Mouse (Mus musculus) gastrocnemius, postnatal 10 days (tissue): Measurements from ENCODE around the gene Eci2. TPM values are rescaled to one million over a fixed set of nuclear protein-coding genes. Genes with fewer than 3 reads are reported as not detected.
"Not testable (repeated sequence)": the region's sequence is repeated elsewhere in the genome, so short reads cannot be mapped to it uniquely, and the experiment has no call there.

Source experiments
- DNase-seq: peaks from one replicate; pipeline ENCODE4 v3.0.0; 2021; ENCODE audit warnings: mixed read lengths
- long read RNA-seq, 2 experiments: library from polyadenylated mRNA; stranded (forward); transcript quantifications; one replicate each; pipeline ENCODE4 v2.0.0; 2021
- total RNA-seq, 2 experiments: library from RNA; stranded (reverse); gene quantifications; 2 replicates each; pipeline ENCODE4 v1.2.3; 2021

Gene Eci2
- total RNA-seq = 100 to 1,000 TPM; 126 to 128 TPM
- long read RNA-seq, experiment 1, transcript Eci2-211 (10 exons, 1,426 nt) = major isoform, 65 of 157 reads
- long read RNA-seq, experiment 1, transcript Eci2-213 (10 exons, 1,414 nt) = minor isoform, 15 of 157 reads
- long read RNA-seq, experiment 1, transcript Eci2-201 (10 exons, 1,746 nt) = minor isoform, 29 of 157 reads
- long read RNA-seq, experiment 1, partial matches to known transcripts = 2 of 157 reads
- long read RNA-seq, experiment 1, other reads (novel, unspliced or antisense) = 46 of 157 reads
- long read RNA-seq, experiment 2, transcript Eci2-211 (10 exons, 1,426 nt) = major isoform, 73 of 195 reads
- long read RNA-seq, experiment 2, transcript Eci2-213 (10 exons, 1,414 nt) = minor isoform, 18 of 195 reads
- long read RNA-seq, experiment 2, transcript Eci2-201 (10 exons, 1,746 nt) = minor isoform, 43 of 195 reads
- long read RNA-seq, experiment 2, partial matches to known transcripts = 4 of 195 reads
- long read RNA-seq, experiment 2, other reads (novel, unspliced or antisense) = 57 of 195 reads

- peak; percentile 20 for DNase-seq
These were observed at the start of gene Eci2 for GRCm38 (mm10) chr13:35026879-35027278. TSS of gene Eci2 (minus strand) at chr13:35027096.

GRCm38 (mm10) chr13:35074862-35075261 is 48.0 kb upstream of the Eci2 start:
- DNase-seq = no peak

- no peak for DNase-seq
These were observed 43.9 kb upstream of the Eci2 start for GRCm38 (mm10) chr13:35070485-35071472.

- no peak for DNase-seq
These were observed 40.2 kb upstream of the Eci2 start for GRCm38 (mm10) chr13:35067084-35067483.

- no peak for DNase-seq
These were observed 39.1 kb upstream of the Eci2 start for GRCm38 (mm10) chr13:35066033-35066432.

- no peak for DNase-seq
These were observed 37.5 kb upstream of the Eci2 start for GRCm38 (mm10) chr13:35064381-35064780.

GRCm38 (mm10) chr13:35058145-35058544 is 31.2 kb upstream of the Eci2 start:
- DNase-seq = no peak

GRCm38 (mm10) chr13:35036486-35036885 is 9.6 kb upstream of the Eci2 start:
- DNase-seq = no peak

GRCm38 (mm10) chr13:35035731-35036130 is 8.8 kb upstream of the Eci2 start:
- DNase-seq = no peak

GRCm38 (mm10) chr13:35033571-35033970 is 6.7 kb upstream of the Eci2 start:
- DNase-seq = no peak

GRCm38 (mm10) chr13:35031684-35032082 is 4.8 kb upstream of the Eci2 start:
- DNase-seq = no peak

GRCm38 (mm10) chr13:35030979-35031683 is 4.2 kb upstream of the Eci2 start:
- DNase-seq = no peak

- DNase-seq = no peak
These were observed 1.5 kb upstream of the Eci2 start for GRCm38 (mm10) chr13:35028365-35028764.

GRCm38 (mm10) chr13:35023401-35023800 is 3.5 kb downstream of the Eci2 start:
- DNase-seq = not testable (repeated sequence)

- DNase-seq = no peak
These were observed 6.5 kb downstream of the Eci2 start for GRCm38 (mm10) chr13:35020383-35020782.

GRCm38 (mm10) chr13:35018866-35019536 is 7.9 kb downstream of the Eci2 start:
- no peak for DNase-seq

- DNase-seq = no peak
These were observed 9.5 kb downstream of the Eci2 start for GRCm38 (mm10) chr13:35017392-35017791.

GRCm38 (mm10) chr13:35016067-35016466 is 10.8 kb downstream of the Eci2 start:
- no peak for DNase-seq

- DNase-seq = peak; percentile 12
These were observed 31.0 kb downstream of the Eci2 start for GRCm38 (mm10) chr13:34995925-34996324.

- peak; percentile 96 for DNase-seq
These were observed 32.7 kb downstream of the Eci2 start for GRCm38 (mm10) chr13:34993983-34994811.

- DNase-seq = no peak
These were observed 33.3 kb downstream of the Eci2 start for GRCm38 (mm10) chr13:34993595-34993982.
